Mouse (Mus musculus) induced T-regulatory cell, adult 2 months (primary cell): Measurements from ENCODE around the gene Fgfr2.

Source experiments
- DNase-seq: peaks from one replicate; pipeline ENCODE4 v3.0.0-alpha.2; 2012; ENCODE audit warnings: low read depth

Fgfr2 gene

DNA sequence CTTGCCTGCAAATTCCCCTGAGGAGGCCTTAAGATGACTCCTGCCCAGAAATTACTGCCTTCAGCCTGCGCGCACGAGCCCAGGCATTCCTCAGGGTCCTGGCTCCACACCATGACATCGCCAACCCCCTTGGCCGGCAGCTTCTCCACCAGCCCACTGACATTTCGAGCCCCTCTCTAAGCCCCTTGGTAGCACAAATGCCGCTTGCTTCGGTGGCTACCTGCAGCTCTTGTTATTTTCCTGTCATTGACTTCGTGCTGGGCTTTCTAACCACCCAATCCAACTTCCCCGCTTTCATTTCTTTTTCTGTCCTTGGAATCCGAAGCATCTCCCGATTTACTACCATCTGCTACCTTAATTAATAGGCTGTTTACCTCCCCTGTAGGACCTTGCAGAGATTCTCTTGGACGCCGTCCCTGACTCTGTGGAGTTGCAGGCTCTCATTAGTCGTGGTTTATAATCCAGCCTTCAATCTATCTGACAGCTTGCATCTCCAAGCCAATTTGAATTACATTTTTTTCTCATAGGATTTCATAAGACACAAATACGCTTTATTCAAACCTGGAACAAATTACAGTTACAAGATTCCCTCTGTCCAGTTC lies 2993.7 kb downstream of the Fgfr2 start:
- DNase-seq, result no peak

DNA sequence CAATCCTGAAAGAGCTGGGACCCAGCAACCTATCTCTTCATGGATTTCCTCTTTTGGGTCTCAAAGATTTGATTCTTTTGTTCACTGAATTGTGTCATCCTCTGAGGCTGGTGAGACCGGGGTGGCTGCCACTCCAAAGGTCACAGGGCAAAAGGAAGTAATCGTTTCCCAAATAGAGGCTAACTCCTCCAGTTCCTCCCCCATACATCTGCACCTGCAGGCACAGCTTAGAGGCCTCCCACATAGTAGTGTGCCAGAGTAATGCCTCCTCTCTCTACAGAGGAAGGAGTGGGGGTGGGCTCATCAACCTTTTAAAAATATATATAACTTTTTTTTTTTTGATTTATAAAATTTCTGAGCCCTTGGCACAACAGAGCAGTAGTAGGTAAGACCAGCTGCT lies 3001.6 kb downstream of the Fgfr2 start:
- DNase-seq, result no peak

DNA sequence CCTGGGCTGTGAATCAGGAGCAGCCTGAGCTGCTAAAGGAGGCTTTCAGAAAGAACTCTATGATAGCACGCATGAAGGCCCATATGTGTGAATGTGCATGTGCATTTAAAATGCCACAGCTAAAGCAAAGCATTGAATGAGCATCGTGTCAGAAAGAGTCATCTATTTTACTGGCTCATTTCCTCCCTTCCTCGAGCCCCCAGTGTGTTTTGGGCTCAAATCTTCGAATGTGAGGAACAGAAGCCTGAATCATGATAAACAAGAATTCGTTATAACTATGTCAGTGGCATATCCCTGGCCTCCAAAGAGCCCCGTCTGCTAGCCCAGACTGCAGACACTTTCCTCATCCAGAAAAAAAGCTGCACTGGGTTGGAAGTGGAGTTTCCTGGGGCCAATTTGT lies 3003.7 kb downstream of the Fgfr2 start:
- DNase-seq, result no peak

DNA sequence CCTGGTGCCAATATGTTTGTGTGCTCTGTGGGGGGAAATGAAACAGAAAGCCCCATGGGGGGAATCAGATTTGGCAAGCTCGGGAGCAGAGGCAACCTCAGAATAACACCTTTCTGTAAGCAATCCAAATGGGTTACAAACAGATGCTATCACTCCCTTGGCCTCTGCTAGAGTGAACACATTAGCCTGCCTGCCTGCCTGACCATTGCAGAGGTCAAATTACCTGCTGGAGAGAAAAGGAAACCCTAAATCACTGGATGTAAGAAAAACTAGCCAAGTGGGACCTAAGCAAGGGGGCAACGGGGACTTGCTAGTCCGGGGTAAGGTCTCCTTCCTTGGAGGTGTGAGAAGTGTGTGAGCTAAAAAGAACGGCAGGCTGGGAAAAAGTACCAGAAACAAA lies 3004.4 kb downstream of the Fgfr2 start:
- DNase-seq, result no peak

DNA sequence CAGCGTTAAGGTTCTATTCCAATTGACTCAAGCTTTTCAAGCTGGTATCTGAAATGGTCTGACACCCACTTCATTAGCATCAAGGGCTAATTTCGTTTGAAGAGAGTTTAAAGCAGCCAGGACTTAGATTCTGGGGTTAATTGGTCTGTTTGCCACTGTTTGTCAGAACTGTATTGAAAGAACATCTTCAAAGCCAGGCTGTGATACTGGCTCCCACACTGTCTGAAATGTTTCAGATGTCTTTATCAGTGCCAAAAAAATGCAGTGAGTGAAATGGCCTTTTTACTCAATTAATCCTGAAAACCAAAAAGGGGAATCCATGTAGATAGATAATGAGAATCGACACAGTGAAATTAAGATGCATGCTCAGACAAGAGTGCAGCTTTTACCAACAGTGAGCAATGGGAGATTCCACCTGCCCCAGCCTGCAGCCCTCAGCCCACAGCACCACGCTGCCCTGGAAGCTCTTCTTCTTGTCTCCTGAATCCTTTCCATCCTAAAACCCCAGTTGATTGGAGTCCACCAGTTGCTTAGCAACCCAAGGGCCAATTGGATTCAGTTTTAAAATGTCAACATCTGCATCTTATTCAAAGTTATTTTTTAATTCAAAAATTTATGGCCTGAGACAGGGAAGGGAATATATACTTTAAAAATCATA lies 3005.6 kb downstream of the Fgfr2 start:
- no peak for DNase-seq

DNA sequence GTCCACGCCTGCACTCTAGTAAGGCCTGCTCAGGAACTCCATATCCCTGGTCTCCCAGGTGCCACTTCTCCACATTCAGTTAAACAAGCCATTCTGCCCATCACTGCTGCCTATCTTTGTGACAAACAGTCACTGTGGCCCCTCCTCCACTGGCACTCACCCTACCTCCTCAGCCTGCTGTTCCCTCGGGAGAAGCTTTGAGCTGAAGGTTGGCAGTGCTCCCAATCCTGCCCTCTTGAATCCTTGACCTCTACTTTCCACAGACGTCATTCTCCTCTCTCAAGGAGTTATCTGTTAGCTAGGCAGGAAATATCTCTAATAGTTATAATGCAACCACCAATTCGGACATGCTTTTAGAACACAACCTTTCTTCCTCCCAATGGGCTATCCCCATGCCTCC lies 3008.7 kb downstream of the Fgfr2 start:
- no peak for DNase-seq
